Mouse (Mus musculus) adrenal gland, adult 18-20 months (tissue): Measurements from ENCODE around the gene Fam186a. TPM values are rescaled to one million over a fixed set of nuclear protein-coding genes. Genes with fewer than 3 reads are reported as not detected.
A peak's percentile ranks its signal among the peaks of the same experiment; 100 is the strongest.
"Not testable (repeated sequence)": the region's sequence is repeated elsewhere in the genome, so short reads cannot be mapped to it uniquely, and the experiment has no call there.

ENCODE experiments used
- DNase-seq, 2 experiments: peaks; one replicate each; pipeline ENCODE4 v3.0.0; 2021 to 2022; ENCODE audit warnings: low spot score in 2 of 2
- long read RNA-seq, 2 experiments: library from polyadenylated mRNA; stranded (forward); transcript quantifications; one replicate each; pipeline ENCODE4 v2.0.0; 2021
- total RNA-seq, 2 experiments: library from RNA; stranded (reverse); gene quantifications; 1 replicate in 1 of 2; 2 replicates in 1 of 2; pipeline ENCODE4 v1.2.3; 2021

Fam186a gene
- under 1 TPM; 0.20 to 0.67 TPM for total RNA-seq
- long read RNA-seq, experiment 1, partial matches to known transcripts, result 0 of 1 reads
- long read RNA-seq, experiment 1, other reads (novel, unspliced or antisense), result 1 of 1 reads
- long read RNA-seq, experiment 2, result 0 reads

DNA sequence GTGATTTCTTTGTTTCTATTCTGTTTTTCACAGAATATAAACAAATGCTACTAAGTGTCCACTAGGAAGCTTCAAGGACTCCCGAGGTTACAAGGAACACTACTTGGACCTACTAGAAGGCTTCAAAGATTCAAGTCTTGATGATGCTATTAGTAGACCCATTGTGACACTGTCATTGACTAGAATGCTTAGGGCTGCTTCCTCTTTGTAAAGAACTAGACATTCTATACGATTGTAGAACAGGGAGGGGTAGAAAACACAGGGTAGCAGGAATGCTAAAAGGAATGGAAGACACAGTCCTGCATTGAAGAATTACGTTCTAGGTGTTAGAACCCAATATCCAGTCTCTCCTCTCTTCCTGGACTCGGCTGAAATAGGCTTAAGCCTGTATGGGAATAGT is at the start of gene Fam186a:
Gene Fam186a (minus strand): TSS at position 101 of the 400 bp plus-strand sequence.
- no peak for DNase-seq

DNA sequence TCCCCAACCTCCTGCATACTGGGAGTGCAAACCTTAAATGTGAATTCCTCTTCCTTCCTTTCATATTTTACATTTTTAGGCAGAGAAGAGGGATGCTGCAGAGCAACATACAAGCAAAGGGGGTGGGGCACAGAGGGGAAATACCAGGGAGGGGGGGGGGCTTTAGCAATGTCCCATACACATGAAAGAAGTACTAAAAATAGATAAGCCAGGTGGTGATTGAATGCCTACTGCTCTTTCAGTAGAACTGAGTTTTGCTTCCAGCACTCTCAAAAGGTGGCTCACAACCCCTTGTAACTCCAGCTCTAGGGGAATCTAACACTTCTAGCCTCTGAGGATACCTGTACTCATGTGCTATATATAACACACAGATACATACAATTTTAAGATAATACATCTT is 39.3 kb upstream of the Fam186a start:
- no peak for DNase-seq

DNA sequence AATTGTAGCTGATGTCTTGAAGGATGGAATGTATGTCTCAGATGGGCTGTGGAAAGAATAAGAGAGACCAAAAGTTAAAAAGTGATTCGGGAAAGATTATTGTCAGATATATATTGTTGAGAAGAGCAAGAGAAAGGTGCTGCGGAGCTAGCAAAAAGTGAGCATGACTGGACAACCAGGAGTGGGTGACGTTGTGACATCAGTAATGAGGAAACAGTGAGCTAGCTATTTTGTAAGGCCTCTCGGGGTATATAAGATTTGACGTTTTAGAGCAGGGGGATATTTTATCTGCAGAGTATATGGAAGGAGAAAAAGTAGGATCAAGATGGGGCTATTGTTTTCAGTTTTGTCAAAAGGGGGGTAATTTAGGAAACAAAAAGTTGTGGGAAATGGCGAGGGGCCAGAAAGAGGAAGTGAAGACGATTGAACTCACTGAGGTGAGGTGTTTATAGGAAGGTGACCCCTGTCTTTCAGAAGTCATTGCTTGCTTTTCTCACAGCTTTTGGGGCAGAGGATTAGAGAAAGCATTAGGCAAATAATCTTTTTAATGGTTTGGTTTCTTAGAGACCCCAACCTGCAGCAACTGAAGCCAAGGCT is 37.9 kb upstream of the Fam186a start:
- DNase-seq, result no peak

DNA sequence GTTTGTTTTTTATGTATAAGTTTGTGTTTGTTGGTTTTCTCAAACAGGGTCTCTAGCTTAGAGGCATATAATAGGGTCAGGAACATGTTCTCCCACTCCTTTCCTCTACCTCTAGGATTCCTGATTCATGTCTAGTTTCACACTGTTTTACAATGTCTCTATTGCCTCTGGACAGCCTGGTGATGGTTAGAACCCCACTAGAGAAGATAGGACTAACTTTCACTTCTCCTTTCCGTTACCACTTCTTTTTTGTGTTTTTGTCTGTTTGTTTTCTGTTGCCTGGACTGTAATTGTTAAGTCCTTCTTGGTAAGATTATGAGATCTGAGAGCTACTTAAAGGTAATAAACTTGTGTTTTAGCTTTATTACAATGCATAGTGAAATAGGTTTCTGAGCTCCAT is 32.5 kb upstream of the Fam186a start:
- no peak for DNase-seq

DNA sequence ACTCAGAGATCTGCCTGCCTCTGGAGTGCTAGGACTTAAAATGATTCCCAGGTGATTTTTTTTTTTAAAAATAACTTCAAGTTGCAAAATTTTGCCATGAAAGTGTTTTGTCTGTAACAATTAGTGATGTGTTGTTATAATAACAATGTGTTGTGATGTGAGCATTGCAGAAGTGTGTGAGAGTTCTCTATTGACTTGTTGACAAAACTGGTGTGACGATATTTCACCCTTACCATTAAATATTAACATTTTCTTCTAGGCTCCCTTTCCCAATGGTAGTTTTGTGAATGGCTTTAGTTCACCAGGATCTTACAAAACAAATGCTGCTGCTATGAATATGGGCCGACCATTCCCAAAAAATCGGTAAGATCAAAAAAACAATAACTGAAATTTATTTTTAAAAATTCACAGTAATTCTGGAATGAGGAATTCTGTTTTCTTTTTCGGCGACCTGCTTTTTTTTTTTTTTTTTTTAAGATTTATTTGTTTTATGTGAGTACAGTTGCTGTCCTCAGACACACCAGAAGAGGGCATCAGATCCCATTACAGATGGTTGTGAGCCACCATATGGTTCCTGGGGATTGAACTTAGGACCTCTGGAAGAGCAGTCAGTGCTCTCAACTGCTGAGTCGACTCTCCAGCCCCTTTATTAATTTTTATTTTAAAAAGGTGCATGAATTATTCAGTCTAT is 30.4 kb upstream of the Fam186a start:
- no peak for DNase-seq

- DNase-seq, result no peak
Measured at GRCm38 (mm10) chr15:99993100-99993499, 26.2 kb upstream of the Fam186a start.

GRCm38 (mm10) chr15:99979715-99980114 is 12.9 kb upstream of the Fam186a start:
- no peak for DNase-seq

DNA sequence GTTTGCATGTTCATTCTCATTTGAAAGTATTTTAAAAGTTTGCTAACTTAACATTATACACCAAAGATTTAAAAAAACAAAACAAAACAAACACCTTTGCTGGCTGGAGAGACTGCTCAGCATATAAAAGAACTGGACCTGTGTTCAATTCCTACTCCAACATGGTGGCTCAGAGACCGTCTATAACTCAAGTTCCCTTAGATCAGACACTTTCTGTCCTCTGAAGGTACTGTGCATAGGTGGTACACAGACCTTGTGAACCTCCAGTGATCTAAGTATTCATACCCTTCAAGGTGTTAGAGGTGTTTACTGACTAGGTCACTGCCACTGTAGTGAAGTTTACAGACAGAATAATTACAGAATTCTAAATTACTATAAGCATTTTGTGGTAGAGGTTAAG is 12.4 kb upstream of the Fam186a start:
- no peak for DNase-seq

DNA sequence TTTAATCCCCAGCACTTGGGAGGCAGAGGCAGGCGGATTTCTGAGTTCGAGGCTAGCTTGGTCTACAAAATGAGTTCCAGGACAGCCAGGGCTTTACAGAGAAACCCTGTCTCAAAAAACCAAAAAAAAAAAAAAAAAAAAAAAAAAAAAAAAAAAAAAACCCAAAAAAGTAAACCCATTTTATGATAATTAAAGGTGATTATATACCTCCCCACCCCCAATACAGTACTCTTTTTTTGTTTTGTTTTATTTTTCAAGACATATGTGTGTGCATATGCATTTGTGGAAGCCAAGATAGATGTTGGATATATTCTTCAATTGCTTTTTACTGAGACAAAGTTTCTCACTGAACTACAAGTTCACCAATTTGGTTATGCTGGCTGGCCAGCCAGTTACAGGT is 9.3 kb upstream of the Fam186a start:
- not testable (repeated sequence) for DNase-seq

DNA sequence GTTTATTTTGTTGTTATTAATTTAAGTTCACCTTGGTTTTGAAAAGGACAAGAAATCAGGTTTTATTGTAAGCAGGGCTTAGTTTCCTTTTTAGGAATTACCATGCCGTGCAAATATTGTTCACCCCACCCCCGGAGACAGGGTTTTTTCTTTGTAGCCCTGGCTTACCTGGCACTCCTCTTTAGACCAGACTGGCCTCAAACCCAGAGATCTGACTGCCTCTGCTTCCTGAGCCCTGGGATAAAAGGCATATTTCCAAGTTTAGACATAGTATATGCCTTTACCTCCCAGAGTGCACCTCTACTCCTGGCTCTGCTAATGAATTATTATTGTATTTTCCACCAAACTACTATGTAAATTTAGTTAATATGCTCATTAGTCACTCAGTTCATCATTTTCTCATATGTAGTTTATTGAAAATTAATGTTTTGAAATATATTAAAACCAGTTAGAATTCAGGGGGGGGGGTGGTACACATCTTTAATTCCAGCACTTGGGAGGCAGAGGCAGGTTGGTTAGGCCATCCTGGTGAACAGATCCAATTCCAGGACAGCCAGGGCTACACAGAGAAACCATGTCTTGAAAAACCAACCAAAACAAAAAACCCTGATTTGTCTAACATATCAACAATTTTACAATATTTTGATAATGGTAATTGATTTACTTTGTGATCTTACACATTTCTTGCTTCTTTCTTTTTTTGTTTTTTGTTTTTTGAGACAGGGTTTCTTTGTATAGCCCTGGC is 7.8 kb upstream of the Fam186a start:
- DNase-seq, result no peak

DNA sequence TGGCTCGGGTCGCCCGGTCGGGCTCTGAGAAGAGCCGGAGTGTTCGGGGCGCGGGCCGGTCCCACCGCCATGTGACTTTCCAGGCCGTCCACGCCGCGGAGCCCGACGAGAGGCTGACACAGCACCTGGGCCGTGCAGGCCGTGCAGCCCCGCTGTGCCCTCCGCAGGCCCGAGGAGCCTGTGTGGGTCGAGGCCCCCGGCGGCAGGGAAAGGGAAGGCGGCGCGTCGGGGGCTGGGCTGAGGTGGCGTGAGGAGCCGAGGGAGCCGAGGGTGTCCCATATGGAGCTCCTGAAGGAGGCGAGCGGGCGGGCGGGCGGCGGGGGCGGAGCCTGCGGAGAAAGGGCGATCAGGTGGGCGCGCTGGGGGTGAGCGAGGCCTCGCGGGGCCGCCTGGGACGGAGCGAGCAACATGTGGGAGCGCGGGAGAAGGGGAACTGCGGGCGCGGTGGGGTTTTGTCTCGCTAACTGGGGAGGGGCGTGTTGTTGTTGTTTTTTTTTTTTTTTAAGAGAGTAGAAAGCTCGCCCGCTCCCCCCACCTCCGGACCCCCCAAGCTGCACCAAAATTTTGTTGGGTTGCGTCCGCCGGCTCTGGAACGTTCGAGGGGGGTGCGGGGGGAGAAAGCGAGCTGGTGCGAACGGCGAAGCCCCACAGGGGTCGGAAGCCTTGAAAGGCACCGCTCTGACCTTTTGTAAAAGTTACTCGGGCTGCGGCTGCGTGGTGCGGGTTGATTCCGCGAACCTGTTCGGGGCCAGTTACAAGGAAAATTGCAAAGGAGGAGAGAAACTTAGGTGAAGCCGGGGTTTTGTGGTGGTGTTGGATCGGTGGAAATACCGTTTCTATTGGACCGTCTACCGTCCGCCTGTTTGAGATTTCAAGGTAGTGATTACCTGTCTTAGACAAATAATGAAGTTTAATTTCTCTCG is 6.4 kb upstream of the Fam186a start:
- peak; percentile 33 to 41 for DNase-seq

DNA sequence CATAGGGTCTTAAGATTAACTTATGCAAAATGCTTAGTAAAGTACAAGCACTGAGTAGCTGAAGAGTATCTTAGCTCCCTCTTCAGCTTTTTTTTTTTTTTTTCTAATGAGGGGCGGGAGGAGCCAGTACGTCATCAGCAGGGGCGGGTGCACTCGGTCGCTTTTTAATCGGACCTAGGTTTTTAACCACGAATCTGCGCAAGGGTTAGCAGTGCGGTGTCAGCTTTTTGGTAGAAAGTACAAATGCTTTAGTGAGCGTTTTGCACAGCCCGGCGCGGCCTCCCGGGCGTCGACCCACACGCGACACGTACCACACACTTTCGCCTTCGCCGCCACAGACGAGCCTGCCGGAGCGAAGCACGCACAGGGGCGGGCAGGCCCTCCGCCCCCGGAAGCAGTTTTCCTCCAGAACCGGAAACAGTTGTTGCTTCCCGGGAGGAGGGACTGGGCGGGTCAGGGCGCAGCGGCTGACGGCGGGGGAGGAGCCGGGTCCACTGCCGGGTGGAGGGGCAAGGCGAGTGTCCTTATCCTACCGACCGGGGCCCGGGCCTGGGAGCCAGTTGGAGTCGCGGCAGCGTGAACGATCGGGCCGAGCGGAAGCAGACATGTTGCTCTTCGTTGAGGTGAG is 5.6 kb upstream of the Fam186a start:
- peak; percentile 92 to 93 for DNase-seq

- no peak for DNase-seq
Measured at GRCm38 (mm10) chr15:99970606-99971005, 3.7 kb upstream of the Fam186a start.

GRCm38 (mm10) chr15:99969765-99970164 is 2.9 kb upstream of the Fam186a start, which contains the start of gene Larp4:
Larp4 (plus strand) TSS chr15:99970065.
- not testable (repeated sequence) for DNase-seq

- DNase-seq, result no peak
Measured at GRCm38 (mm10) chr15:99965103-99965775, 1.6 kb downstream of the Fam186a start.

GRCm38 (mm10) chr15:99955324-99955723 is 11.5 kb downstream of the Fam186a start:
- DNase-seq, result no peak

- no peak for DNase-seq
Measured at GRCm38 (mm10) chr15:99940970-99941630, 25.8 kb downstream of the Fam186a start.

DNA sequence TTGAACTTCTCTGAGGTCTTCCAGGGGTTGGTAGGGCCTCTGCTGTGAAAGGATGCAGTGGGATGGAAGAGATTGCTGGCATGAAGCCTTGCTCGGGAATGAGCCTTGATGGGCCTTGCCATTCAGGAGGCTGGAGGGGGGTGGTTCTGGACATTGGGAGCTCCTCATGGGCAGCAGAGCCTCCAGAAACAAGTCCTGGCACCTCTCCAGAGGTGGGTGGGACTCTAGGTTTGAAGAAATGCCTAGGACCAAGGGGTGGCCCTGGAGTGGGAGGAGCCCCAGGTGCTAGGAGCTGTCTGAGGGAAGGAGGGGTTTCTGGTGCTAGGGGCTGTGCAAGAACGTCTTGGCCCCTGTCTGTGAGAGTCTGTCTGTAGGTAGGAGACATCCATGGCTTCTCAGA is 26.4 kb downstream of the Fam186a start:
- no peak for DNase-seq

DNA sequence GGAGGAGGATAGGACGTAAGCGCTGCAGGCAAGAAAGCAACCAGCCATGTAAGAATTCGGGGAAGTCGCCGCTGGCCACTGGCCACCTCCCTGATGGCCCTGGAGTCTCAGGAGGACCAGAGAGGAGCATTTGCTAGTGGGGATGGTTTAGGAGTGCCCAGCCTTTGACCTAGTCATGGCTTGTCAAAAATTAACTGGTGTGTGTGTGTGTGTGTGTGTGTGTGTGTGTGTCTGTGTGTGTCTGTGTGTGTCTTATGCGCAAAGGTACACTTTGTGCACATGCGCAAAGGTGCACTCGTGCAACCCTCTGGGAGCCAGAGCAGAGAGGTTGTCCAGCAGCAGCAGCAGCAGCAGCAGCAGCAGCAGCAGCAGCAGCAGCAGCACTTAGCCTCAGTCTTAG is 29.0 kb downstream of the Fam186a start:
- no peak for DNase-seq
